Mouse (Mus musculus) neural tube, embryonic 15.5 days (tissue): ENCODE measurements around the gene Mrpl21. TPM values are rescaled to one million over a fixed set of nuclear protein-coding genes. Genes with fewer than 3 reads are reported as not detected.
A peak's percentile ranks its signal among the peaks of the same experiment; 100 is the strongest.

Source experiments
- ATAC-seq: fragments of 200-750 bp; cut with Nextera tagmentation; 2 replicates; pipeline ENCODE4 v1.8.0; 2017; ENCODE audit warnings: mild to moderate bottlenecking, moderate TSS enrichment, moderate library complexity; ENCODE audit not compliant: low FRiP score
- H3K27ac ChIP-seq: fragments of 300-500 bp; sonication (generic); replicated peaks from 2 replicates; pipeline ENCODE4 v1.5.1; 2015; ENCODE audit warnings: mild to moderate bottlenecking, inconsistent platforms
- H3K27me3 ChIP-seq: fragments of 300-500 bp; sonication (generic); replicated peaks from 2 replicates; pipeline ENCODE4 v1.6.1; 2015; ENCODE audit warnings: inconsistent platforms
- H3K36me3 ChIP-seq: fragments of 300-500 bp; sonication (generic); 2 replicates; pipeline ENCODE4 v1.6.1; 2015; ENCODE audit warnings: inconsistent platforms
- H3K4me1 ChIP-seq: fragments of 300-500 bp; sonication (generic); 2 replicates; pipeline ENCODE4 v1.6.1; 2015; ENCODE audit warnings: inconsistent platforms
- H3K4me2 ChIP-seq: fragments of 300-500 bp; sonication (generic); 2 replicates; pipeline ENCODE4 v1.6.1; 2015; ENCODE audit warnings: inconsistent platforms, mild to moderate bottlenecking, moderate library complexity
- H3K4me3 ChIP-seq: fragments of 300-500 bp; sonication (generic); replicated peaks from 2 replicates; pipeline ENCODE4 v1.5.1; 2015; ENCODE audit warnings: mild to moderate bottlenecking, inconsistent platforms
- H3K9ac ChIP-seq: fragments of 300-500 bp; sonication (generic); replicated peaks from 2 replicates; pipeline ENCODE4 v1.6.1; 2015; ENCODE audit warnings: mild to moderate bottlenecking, inconsistent platforms
- H3K9me3 ChIP-seq: fragments of 300-500 bp; sonication (generic); replicated peaks from 2 replicates; pipeline ENCODE4 v1.6.1; 2016; ENCODE audit warnings: inconsistent platforms
- WGBS: fragments of 180-500 bp; shearing (Covaris S2); methylation state at CpG from one replicate; pipeline ENCODE4 v1.1.7; 2015; ENCODE audit warnings: mixed read lengths; 5-methylcytosine and 5-hydroxymethylcytosine counted together
- polyA plus RNA-seq: library from polyadenylated mRNA; unstranded; fragments of >200 nt; fragmentation: Nextera tagmentation; extraction: Ambion mirVana; gene quantifications from 2 replicates; pipeline ENCODE4 v1.2.1, GENCODE M21; 2015

The Mrpl21 gene
- polyA plus RNA-seq, 1 experiment from 2014 or later, result 105 TPM

DNA sequence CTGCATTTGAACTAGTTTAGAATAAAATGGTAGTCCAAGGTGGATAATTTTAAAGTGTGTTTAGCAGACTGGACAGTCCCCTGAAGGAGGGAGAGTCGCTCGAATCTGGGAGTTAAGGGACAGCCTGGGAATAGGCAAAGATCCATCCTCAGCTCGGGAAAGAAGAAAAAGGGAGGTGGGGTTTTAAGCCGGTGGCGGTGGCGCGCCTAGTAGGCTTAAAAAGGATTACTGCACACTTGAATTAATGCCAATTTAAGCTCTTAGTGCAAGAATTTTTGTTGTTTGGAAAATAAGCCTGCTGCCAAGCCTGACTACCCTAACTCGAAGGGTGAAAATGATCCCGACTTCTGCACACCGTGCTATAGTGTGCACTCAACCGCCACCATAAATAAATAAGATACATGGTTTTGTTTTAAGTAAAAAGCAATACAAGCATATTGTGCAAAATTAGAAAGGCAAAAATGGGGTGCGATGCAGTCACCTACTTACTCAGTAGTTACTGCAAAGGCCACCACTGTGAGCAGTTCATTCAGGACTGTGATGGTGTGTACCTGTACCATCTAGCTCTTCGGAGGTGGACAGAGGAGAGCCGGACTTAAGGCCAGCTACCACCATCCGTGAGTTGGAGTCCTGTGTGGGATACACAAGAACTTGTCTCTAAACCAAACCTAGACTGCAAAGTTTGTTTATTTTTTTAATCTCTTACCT, 43.2 kb downstream of the Mrpl21 start:
- Histone ChIP-seq H3K36me3 (no peaks in the 10 kb centered on the region), H3K4me3 (peak overlapping the region; percentile 55), H3K27ac (peak overlapping the region; percentile 89), H3K9me3 (no peaks in the 10 kb centered on the region), H3K9ac (peak overlapping the region; percentile 31; the same call in 1 of the 2 replicates), H3K4me1 (peaks cover 52% of the 10 kb centered on the region), H3K4me2 (peak overlapping the region; percentile 79), H3K27me3 (peaks cover 32% of the 10 kb centered on the region)
- no peak for ATAC-seq
- WGBS, result 34% methylated on average over 15 of the region's 15 CpGs

GRCm38 (mm10) chr19:3326479-3327047, 43.9 kb downstream of the Mrpl21 start:
- Histone ChIP-seq H3K9ac (no peak overlapping the region), H3K4me3 (no peak overlapping the region), H3K27ac (peak overlapping the region; percentile 89), H3K36me3 (no peaks in the 10 kb centered on the region), H3K27me3 (peaks cover 27% of the 10 kb centered on the region), H3K4me1 (peaks cover 50% of the 10 kb centered on the region), H3K4me2 (no peak overlapping the region), H3K9me3 (no peaks in the 10 kb centered on the region)
- WGBS, result 86% methylated on average over 12 of the region's 12 CpGs
- ATAC-seq, result no peak

- H3K27ac ChIP-seq, result no peak overlapping the region
- H3K9me3 ChIP-seq, result no peaks in the 10 kb centered on the region
- no peak overlapping the region for H3K9ac ChIP-seq
- H3K27me3 ChIP-seq, result 0 out of 2 replicates have a peak, but pooled peaks cover 3% of the 10 kb centered on the region
- no peak for ATAC-seq
- no peak overlapping the region for H3K4me3 ChIP-seq
- 56% methylated on average over 6 of the region's 6 CpGs for WGBS
- no peaks in the 10 kb centered on the region for H3K36me3 ChIP-seq
- H3K4me2 ChIP-seq, result no peak overlapping the region
- peaks cover 8% of the 10 kb centered on the region for H3K4me1 ChIP-seq
These were observed 50.5 kb downstream of the Mrpl21 start for GRCm38 (mm10) chr19:3333247-3333646.

DNA sequence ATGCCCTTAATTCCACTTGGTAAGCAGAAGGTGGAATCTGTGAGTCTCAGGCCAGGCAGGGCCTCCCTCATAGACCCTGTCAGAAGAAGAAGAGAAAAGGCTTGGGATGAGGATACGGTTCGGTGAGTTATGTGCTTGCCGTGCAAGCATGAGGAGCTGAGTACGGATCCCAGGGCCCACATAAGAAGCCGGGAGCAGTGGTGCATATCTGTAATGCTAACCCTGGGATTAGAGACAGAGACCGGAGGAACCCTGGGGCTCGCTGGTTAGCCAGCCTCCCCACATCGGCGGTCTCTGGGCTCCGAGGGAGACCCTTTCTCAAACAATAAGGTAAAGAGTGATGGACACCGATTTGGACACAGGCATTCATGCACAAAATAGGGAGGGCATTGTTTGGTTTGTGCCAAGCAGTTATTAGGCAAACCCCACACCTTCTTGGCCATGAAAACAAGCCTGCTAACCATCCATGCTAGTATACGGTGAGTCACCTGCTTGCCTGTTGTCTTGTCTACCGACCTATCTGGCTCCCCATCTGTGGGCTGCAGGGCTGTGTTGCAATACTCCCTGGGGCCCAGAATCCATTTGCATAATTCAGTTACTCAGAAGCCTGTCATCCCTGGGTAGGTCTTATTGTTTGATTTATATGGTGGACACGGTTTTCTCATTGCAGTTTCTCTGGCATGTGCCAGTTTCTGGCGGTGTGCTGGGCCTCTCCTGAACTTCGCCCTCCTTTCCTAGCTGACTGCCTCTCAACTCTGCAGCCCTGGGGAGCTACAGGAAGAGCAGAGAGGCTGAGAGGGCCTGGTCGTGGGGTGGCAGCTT, 51.2 kb downstream of the Mrpl21 start:
- Histone ChIP-seq H3K27ac (no peak overlapping the region), H3K27me3 (0 out of 2 replicates have a peak, but pooled peaks cover under 1% of the 10 kb centered on the region), H3K4me2 (no peak overlapping the region), H3K9me3 (no peaks in the 10 kb centered on the region), H3K9ac (no peak overlapping the region), H3K36me3 (no peaks in the 10 kb centered on the region), H3K4me3 (no peak overlapping the region), H3K4me1 (peaks cover 8% of the 10 kb centered on the region)
- ATAC-seq, result no peak
- 57% methylated on average over 17 of the region's 17 CpGs for WGBS

- Histone ChIP-seq H3K36me3 (no peaks in the 10 kb centered on the region), H3K4me1 (peaks cover 8% of the 10 kb centered on the region), H3K4me2 (no peak overlapping the region), H3K4me3 (no peak overlapping the region), H3K9ac (no peak overlapping the region), H3K9me3 (no peaks in the 10 kb centered on the region), H3K27me3 (no peaks in the 10 kb centered on the region), H3K27ac (no peak overlapping the region)
- no peak for ATAC-seq
- WGBS, result 86% methylated on average over 4 of the region's 4 CpGs
These were observed 51.8 kb downstream of the Mrpl21 start for GRCm38 (mm10) chr19:3334550-3334949.

DNA sequence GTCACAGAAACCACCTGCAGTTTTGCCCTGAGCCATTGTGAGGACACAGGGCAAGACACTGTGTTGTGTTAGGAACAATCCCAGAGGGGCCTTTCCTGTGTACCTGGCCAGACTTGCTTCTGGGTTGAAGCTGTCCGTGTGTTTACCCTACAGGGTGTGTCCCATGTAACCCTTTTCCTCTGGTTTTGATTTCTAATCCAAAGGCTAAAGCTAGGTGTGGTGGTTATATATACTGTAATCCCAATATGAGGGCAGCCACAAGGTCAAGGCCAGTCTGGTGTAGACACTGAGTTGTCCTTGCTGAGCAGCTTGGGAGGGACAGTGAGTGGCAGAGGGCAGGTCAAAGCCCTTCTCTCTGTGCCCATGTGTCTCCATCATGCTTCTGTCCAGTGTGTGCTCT, 53.2 kb downstream of the Mrpl21 start:
- no peak overlapping the region for H3K4me2 ChIP-seq
- no peak overlapping the region for H3K27ac ChIP-seq
- peaks cover 8% of the 10 kb centered on the region for H3K4me1 ChIP-seq
- no peaks in the 10 kb centered on the region for H3K36me3 ChIP-seq
- no peak for ATAC-seq
- H3K9ac ChIP-seq, result no peak overlapping the region
- no peak overlapping the region for H3K4me3 ChIP-seq
- WGBS, result 82% methylated on average over 1 of the region's 1 CpGs
- H3K27me3 ChIP-seq, result no peaks in the 10 kb centered on the region
- no peaks in the 10 kb centered on the region for H3K9me3 ChIP-seq

GRCm38 (mm10) chr19:3336485-3337255, 54.0 kb downstream of the Mrpl21 start:
- no peaks in the 10 kb centered on the region for H3K9me3 ChIP-seq
- no peak for ATAC-seq
- 63% methylated on average over 8 of the region's 8 CpGs for WGBS
- no peak overlapping the region for H3K4me3 ChIP-seq
- H3K36me3 ChIP-seq, result no peaks in the 10 kb centered on the region
- no peak overlapping the region for H3K27ac ChIP-seq
- no peaks in the 10 kb centered on the region for H3K27me3 ChIP-seq
- H3K4me1 ChIP-seq, result peaks cover 8% of the 10 kb centered on the region
- H3K4me2 ChIP-seq, result no peak overlapping the region
- no peak overlapping the region for H3K9ac ChIP-seq

DNA sequence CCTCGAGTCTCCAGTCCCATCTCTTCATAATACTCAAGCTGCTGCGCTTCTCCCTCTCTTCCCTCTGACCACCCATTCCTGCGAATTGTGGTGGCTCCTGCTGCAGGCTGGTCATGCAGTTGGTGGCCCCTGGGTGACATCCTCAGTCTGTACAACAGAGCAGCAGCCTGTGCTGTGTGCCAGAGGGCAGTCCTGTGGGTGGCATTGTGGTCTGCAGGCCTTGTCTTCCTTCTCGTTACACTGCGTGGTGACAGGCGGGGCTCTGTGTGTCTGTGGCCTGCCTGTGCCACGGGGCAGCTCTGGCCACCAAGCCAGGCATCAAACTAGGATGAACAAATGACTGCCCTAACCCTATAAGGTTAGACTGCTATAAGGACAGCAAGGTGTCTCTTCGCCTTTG, 56.5 kb downstream of the Mrpl21 start:
- Histone ChIP-seq H3K4me1 (peaks cover 3% of the 10 kb centered on the region; the same call in 1 of the 2 replicates), H3K27me3 (no peaks in the 10 kb centered on the region), H3K4me2 (no peak overlapping the region), H3K27ac (no peak overlapping the region), H3K36me3 (no peaks in the 10 kb centered on the region), H3K4me3 (no peak overlapping the region), H3K9me3 (no peaks in the 10 kb centered on the region), H3K9ac (no peak overlapping the region)
- 82% methylated on average over 8 of the region's 8 CpGs for WGBS
- ATAC-seq, result no peak

GRCm38 (mm10) chr19:3341021-3341420, 58.3 kb downstream of the Mrpl21 start:
- ATAC-seq, result no peak
- H3K9ac ChIP-seq, result no peak overlapping the region
- no peaks in the 10 kb centered on the region for H3K27me3 ChIP-seq
- no peak overlapping the region for H3K4me3 ChIP-seq
- H3K4me1 ChIP-seq, result no peaks in the 10 kb centered on the region
- no peaks in the 10 kb centered on the region for H3K9me3 ChIP-seq
- 82% methylated on average over 3 of the region's 3 CpGs for WGBS
- H3K36me3 ChIP-seq, result no peaks in the 10 kb centered on the region
- H3K4me2 ChIP-seq, result no peak overlapping the region
- no peak overlapping the region for H3K27ac ChIP-seq
